Mouse (Mus musculus): ENCODE results near the gene Zp1. TPM values are rescaled to one million over a fixed set of nuclear protein-coding genes. Genes with fewer than 3 reads are reported as not detected.

The Zp1 gene
- not detected for total RNA-seq (2018; cell fraction: chromatin; rRNA removed)
- total RNA-seq (2018; cell fraction: cytosol; rRNA removed) = not detected
- not detected for total RNA-seq (2018; cell fraction: nucleus; rRNA removed)
- not detected in 3 replicates for polyA plus RNA-seq (2018)

DNA sequence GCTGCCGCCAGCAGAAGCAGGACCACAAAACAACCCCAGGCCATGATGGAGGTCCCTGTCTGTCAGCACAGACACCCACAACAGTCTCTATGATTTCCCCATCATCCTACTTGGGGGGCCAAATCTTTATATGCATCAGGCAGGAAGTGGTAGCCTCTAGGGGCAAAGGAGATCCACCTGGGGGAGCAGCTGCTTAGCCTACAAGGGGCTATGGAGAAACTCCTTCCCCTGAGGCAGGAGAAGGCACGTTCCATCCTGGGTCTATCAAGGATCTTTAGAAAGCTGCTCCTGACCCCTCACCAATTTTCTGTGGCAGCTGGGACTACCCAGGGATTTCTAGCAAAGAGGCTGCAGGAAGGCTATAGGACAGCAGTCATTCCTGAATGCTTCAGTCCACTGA is at the start of gene Zp1:
Zp1 (minus strand) TSS at position 101 of the 400 bp plus-strand sequence.
- 92% methylated on average over 2 of the region's 2 CpGs for WGBS (ENCODE audit: missing documents)
- H3K27ac ChIP-seq = no peak within 1 kb of the TSS
- no peaks in the 10 kb centered on the region for H3K36me3 ChIP-seq (ENCODE audit: inconsistent target)
- H3K79me2 ChIP-seq (ENCODE audit: inconsistent target) = no peaks in the 10 kb centered on the region
- H3K4me3 ChIP-seq (ENCODE audit: inconsistent target) = no peak within 1 kb of the TSS

GRCm38 (mm10) chr19:10968578-10968977 is 48.1 kb upstream of the Zp1 start:
- no peaks in the 10 kb centered on the region for H3K36me3 ChIP-seq (ENCODE audit: inconsistent target)
- 94% methylated on average over 7 of the region's 7 CpGs for WGBS (ENCODE audit: missing documents)

DNA sequence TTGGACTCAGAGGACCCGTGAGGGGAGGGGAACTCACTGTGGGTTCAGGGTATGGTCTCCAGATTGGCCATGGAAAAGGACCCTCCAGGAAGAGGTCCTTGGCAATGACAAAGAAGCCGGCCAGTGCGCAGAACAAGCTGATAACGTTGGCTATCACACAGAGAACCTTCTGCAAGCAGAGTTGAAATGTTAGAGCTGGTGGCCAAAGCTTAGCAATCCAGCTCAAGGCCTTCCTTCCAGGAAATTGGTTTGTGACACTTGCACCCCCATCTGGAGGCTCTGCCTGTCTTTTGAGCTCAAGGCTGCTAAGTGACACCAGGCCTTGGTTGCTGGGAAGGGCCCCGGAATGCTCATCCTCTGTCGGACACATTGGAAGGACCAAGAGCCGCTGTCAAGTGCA is 45.3 kb upstream of the Zp1 start:
- Histone ChIP-seq H3K4me3 (ENCODE audit: inconsistent target) (no peak overlapping the region), H3K79me2 (ENCODE audit: inconsistent target) (no peaks in the 10 kb centered on the region), H3K36me3 (ENCODE audit: inconsistent target) (no peaks in the 10 kb centered on the region), H3K27ac (no peak overlapping the region)
- WGBS (ENCODE audit: missing documents) = 92% methylated on average over 7 of the region's 7 CpGs

More at GRCm38 (mm10) chr19:10968578-10968977, 48.1 kb upstream of the Zp1 start:
- H3K4me3 ChIP-seq (ENCODE audit: inconsistent target) = no peak overlapping the region
- H3K27ac ChIP-seq = no peak overlapping the region
- no peaks in the 10 kb centered on the region for H3K79me2 ChIP-seq (ENCODE audit: inconsistent target)

GRCm38 (mm10) chr19:10959978-10960346 is 39.5 kb upstream of the Zp1 start:
- Histone ChIP-seq H3K4me3 (ENCODE audit: inconsistent target) (no peak overlapping the region), H3K36me3 (ENCODE audit: inconsistent target) (no peaks in the 10 kb centered on the region), H3K79me2 (ENCODE audit: inconsistent target) (no peaks in the 10 kb centered on the region), H3K27ac (no peak overlapping the region)
- WGBS (ENCODE audit: missing documents) = 52% methylated on average over 12 of the region's 12 CpGs

DNA sequence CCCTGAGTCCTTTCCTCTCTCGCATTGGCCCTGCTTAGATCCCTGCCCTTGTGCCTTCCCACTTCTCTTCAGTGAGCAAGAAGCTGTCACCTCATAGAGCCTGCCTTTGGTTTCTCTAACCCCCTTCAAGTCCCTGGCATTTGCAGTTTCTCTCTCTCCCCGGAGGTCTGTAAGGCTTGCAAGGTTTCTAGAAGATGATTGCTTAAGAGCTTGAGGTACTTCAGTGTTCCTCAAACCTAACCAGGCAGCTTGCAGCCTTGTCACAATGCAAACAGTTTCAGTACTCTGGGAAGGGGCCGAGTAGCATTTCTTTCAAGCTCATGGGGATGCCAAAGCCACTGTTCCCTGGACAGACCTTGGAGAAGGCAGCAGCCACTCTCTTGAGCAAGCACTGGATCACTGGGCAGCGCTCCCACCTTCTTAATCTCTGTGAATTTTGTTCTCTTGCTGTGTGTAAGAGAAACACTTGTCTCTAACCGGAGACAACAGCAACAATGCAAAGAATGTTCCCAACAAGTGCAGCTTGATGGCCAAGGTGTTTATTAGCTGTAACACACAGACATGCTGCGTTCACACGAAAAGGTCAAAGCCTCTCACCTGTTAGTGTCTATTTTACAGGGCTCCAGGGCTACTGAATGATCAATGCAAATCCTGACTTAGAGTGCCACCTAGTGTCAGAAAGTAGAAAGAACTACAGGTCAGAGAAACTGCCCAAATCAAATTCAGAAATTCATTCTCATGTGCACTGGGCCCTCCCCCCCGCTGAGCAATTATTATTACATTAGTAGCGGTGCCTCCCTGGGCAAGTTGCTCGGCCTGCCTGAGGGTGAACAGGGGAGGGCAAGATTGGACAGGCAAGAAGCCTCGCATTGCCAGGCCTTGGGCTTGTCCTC is 38.9 kb upstream of the Zp1 start:
- no peak overlapping the region for H3K27ac ChIP-seq
- no peaks in the 10 kb centered on the region for H3K36me3 ChIP-seq (ENCODE audit: inconsistent target)
- no peak overlapping the region for H3K4me3 ChIP-seq (ENCODE audit: inconsistent target)
- no peaks in the 10 kb centered on the region for H3K79me2 ChIP-seq (ENCODE audit: inconsistent target)
- WGBS (ENCODE audit: missing documents) = 35% methylated on average over 11 of the region's 11 CpGs

DNA sequence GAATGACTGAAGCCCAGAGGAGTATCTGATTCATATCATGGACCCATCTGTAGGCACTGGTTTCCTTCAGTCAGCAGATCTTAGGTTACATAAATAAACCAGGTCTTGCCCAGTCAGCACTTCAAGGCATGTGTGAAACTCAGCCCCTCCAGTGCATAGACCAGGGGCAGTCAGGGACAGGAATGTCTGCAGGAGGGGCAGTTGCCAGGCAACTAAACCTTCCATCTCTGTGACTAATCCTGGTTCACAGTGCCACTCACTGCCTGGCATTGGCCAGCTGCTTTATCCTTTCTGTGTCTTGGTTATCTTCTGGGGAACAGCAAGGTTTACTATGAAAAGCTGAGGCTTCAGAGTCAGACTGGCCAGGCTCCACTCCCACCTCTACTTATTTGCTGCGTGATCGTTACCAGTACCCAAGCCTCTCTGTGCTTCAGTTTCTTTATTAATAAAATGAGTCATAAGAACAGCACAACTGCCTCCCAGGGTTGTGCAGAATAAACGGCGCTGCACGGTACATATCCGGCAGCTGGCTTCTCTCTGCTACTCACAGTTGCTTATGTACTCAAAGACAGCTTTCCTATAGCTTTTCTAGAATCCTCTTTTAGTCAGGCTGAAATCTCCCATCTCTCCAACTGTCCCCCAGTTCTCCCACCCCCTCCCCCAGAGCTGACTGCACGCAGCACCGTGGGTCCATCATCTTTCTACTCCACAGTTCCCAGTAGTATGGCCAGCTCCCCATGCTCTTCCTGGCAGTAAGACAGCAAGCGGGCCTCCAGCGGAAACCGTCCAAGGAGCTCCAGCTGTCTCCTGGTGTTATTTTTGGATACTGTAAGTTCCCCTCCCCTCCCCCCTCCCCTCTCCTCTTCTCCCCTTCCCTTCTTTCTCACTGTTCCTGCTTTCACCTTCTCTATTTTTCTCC is 31.8 kb upstream of the Zp1 start:
- no peak overlapping the region for H3K4me3 ChIP-seq (ENCODE audit: inconsistent target)
- WGBS (ENCODE audit: missing documents) = 71% methylated on average over 11 of the region's 11 CpGs
- H3K36me3 ChIP-seq (ENCODE audit: inconsistent target) = no peaks in the 10 kb centered on the region
- H3K79me2 ChIP-seq (ENCODE audit: inconsistent target) = peaks cover 18% of the 10 kb centered on the region
- H3K27ac ChIP-seq = no peak overlapping the region

GRCm38 (mm10) chr19:10949558-10949957 is 29.1 kb upstream of the Zp1 start:
- Histone ChIP-seq H3K36me3 (ENCODE audit: inconsistent target) (peaks cover 8% of the 10 kb centered on the region), H3K79me2 (ENCODE audit: inconsistent target) (peaks cover 35% of the 10 kb centered on the region), H3K4me3 (ENCODE audit: inconsistent target) (peak overlapping the region; percentile 81), H3K27ac (peak overlapping the region; percentile 47)
- WGBS (ENCODE audit: missing documents) = 13% methylated on average over 9 of the region's 9 CpGs

DNA sequence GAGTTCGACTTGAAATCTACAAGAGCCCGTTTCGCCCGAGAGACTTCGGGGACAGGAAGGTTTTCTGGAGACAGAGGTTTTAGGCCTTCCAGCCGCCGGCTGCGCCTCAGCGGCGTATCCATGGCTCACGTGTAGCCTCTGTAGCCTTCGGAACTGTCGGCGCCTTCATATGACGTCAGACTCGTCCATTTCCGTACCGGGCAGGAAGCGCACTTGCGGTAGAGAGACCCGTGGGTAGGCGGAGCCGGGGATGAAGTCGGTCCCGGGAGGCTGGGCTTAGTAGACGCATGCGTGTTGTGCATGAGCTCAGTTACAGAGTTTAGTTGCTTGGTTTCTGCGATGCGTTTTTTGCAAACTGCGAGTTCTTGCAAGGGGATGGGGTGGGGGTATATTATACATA is 28.7 kb upstream of the Zp1 start, which contains the start of gene Ccdc86:
Ccdc86 (minus strand) TSS at position 155 of the 400 bp plus-strand sequence.
- H3K79me2 ChIP-seq (ENCODE audit: inconsistent target) = peaks cover 35% of the 10 kb centered on the region
- H3K27ac ChIP-seq = peak within 1 kb of the TSS; percentile 57
- WGBS (ENCODE audit: missing documents) = 1% methylated on average over 30 of the region's 30 CpGs
- H3K4me3 ChIP-seq (ENCODE audit: inconsistent target) = peak within 1 kb of the TSS; percentile 81
- H3K36me3 ChIP-seq (ENCODE audit: inconsistent target) = peaks cover 11% of the 10 kb centered on the region

DNA sequence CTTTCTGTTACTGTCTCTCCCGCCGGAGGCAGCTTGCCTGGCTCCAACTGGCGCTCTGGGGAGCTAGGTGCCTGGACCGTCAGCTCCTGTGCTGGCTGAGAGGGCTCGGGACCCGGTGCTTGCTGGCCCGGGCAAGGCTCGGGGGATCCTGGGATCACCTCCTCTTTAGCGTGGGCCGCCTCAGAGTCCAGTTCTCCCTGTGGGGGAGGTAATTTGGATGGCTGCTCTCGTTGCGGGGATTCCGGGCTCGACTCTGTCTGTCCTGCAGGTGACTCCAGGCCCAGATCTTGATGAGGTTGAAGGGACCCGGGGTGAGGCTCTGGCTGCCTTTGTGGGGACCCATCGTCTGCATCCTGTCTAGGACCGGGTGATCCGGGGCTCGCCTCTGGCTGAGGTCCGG is 28.0 kb upstream of the Zp1 start:
- H3K79me2 ChIP-seq (ENCODE audit: inconsistent target) = peaks cover 35% of the 10 kb centered on the region
- H3K36me3 ChIP-seq (ENCODE audit: inconsistent target) = peaks cover 15% of the 10 kb centered on the region
- peak overlapping the region; percentile 81 for H3K4me3 ChIP-seq (ENCODE audit: inconsistent target)
- peak overlapping the region; percentile 57 for H3K27ac ChIP-seq
- whole genome bisulfite sequencing (ENCODE audit: missing documents) = under 1% methylated on average over 20 of the region's 20 CpGs

DNA sequence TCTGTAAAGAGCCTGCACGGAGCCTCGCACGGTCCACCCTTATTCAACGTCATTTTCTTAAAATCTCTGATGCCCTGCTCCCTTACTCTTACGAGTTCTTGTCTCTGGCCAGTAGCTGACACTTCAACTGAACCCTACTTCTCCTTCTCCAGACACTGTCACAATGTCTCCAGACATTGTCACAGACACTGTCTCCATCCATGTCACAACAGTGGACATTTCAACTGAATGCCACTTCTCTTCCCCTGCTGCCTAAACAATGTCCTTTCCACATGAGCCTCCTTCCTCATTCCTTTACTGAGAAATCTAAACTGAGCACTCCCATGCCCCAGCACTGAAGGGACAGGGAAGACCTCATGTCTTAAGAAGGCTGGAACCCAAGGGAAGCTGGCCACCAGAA is 26.8 kb upstream of the Zp1 start:
- H3K79me2 ChIP-seq (ENCODE audit: inconsistent target) = peaks cover 35% of the 10 kb centered on the region
- H3K36me3 ChIP-seq (ENCODE audit: inconsistent target) = peaks cover 27% of the 10 kb centered on the region
- peak overlapping the region; percentile 81 for H3K4me3 ChIP-seq (ENCODE audit: inconsistent target)
- WGBS (ENCODE audit: missing documents) = 75% methylated on average over 5 of the region's 5 CpGs
- peak overlapping the region; percentile 57 for H3K27ac ChIP-seq

GRCm38 (mm10) chr19:10946506-10946905 is 26.1 kb upstream of the Zp1 start:
- 54% methylated on average over 3 of the region's 3 CpGs for WGBS (ENCODE audit: missing documents)
- Histone ChIP-seq H3K36me3 (ENCODE audit: inconsistent target) (peaks cover 34% of the 10 kb centered on the region), H3K27ac (peak overlapping the region; percentile 57), H3K4me3 (ENCODE audit: inconsistent target) (peak overlapping the region; percentile 81), H3K79me2 (ENCODE audit: inconsistent target) (peaks cover 35% of the 10 kb centered on the region)

- no peak overlapping the region for H3K27ac ChIP-seq
- no peak overlapping the region for H3K4me3 ChIP-seq (ENCODE audit: inconsistent target)
- H3K36me3 ChIP-seq (ENCODE audit: inconsistent target) = peaks cover 34% of the 10 kb centered on the region
- peaks cover 34% of the 10 kb centered on the region for H3K79me2 ChIP-seq (ENCODE audit: inconsistent target)
- 8% methylated on average over 3 of the region's 3 CpGs for WGBS (ENCODE audit: missing documents)
These were observed 23.5 kb upstream of the Zp1 start for GRCm38 (mm10) chr19:10943955-10944354.

DNA sequence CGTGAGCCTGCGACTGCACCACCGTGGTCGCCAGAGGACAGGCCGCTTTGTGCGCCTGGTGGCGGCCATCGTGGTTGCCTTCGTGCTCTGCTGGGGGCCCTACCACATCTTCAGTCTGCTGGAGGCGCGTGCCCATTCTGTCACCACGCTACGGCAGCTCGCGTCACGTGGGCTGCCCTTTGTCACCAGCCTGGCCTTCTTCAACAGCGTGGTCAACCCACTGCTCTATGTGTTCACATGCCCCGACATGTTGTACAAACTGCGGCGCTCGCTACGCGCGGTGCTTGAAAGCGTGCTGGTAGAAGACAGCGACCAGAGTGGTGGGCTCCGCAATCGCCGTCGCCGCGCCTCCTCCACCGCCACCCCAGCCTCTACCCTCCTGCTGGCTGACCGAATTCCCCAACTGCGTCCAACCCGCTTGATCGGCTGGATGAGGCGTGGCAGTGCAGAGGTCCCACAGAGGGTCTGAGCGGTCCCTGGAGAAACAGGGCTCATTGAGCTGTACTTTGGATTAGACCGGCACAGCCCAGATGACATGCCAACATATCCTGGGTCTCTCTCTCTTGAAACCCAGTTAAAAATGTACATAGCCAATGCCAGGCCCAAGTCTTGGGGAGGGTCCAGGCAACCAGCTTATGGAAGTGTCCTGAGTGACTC is 20.5 kb upstream of the Zp1 start:
- Histone ChIP-seq H3K27ac (no peak overlapping the region), H3K79me2 (ENCODE audit: inconsistent target) (peaks cover 3% of the 10 kb centered on the region), H3K36me3 (ENCODE audit: inconsistent target) (peaks cover 34% of the 10 kb centered on the region), H3K4me3 (ENCODE audit: inconsistent target) (no peak overlapping the region)
- 68% methylated on average over 31 of the region's 40 CpGs for WGBS (ENCODE audit: missing documents)
